Mouse (Mus musculus) erythroblast, embryonic 14.5 days (primary cell): ENCODE results near the gene Cript. TPM values are rescaled to one million over a fixed set of nuclear protein-coding genes. Genes with fewer than 3 reads are reported as not detected.

Source experiments
- H3K27me3 ChIP-seq: 2 replicates; pipeline ENCODE4 v1.6.1; 2012; ENCODE audit warnings: inconsistent platforms; ENCODE audit not compliant: control insufficient read depth
- H3K36me3 ChIP-seq: 2 replicates; pipeline ENCODE4 v1.6.1; 2012; ENCODE audit warnings: mild to moderate bottlenecking, inconsistent platforms; ENCODE audit not compliant: control insufficient read depth
- H3K4me1 ChIP-seq: 2 replicates; pipeline ENCODE4 v1.6.1; 2012; ENCODE audit warnings: inconsistent platforms; ENCODE audit not compliant: control insufficient read depth
- H3K4me3 ChIP-seq: replicated peaks from 2 replicates; pipeline ENCODE3; 2012; ENCODE audit warnings: moderate library complexity, mild to moderate bottlenecking, inconsistent platforms
- H3K9me3 ChIP-seq: 2 replicates; pipeline ENCODE4 v1.6.1; 2012; ENCODE audit warnings: low read length, inconsistent platforms, mixed read lengths; ENCODE audit not compliant: control insufficient read depth
- GATA1 ChIP-seq: IDR thresholded peaks from 2 replicates; pipeline ENCODE4 v1.6.1; 2012; ENCODE audit warnings: low read length, inconsistent platforms, mixed read lengths
- TAL1 ChIP-seq: IDR thresholded peaks from 3 replicates; pipeline ENCODE4 v1.6.1; 2012; ENCODE audit warnings: low read length, inconsistent platforms, mixed read lengths
- polyA plus RNA-seq: library from polyadenylated mRNA; stranded (reverse); fragments of >175 nt; gene quantifications from 2 replicates; pipeline ENCODE4 v1.2.3, GENCODE M21; 2012

The Cript gene
- polyA plus RNA-seq, 1 experiment: 1.1 TPM

DNA sequence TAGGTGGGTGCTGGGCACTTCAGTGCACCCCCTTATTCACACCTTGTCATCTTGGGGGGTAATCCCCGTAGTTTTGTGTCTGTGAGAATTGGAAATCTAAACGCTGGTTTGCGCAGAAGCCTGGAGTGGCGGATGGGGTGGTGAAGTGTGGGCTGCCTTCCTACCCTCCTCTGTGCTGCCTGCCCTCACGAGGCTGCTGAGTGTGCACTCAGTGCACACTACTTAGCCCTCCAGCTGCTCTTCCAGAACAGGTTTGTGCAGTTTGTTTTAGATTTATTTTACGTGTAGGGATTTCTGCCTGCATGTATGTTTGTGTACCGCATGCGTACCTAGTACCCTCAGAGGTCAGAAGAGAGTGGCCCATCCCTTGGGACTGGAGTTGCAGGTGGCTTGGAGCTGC, 34.0 kb upstream of the Cript start:
- TF ChIP-seq TAL1: no peak
- no peak for TF ChIP-seq GATA1
- Histone ChIP-seq H3K27me3 (no peaks in the 10 kb centered on the region), H3K9me3 (no peaks in the 10 kb centered on the region), H3K4me3 (no peak overlapping the region), H3K4me1 (no peaks in the 10 kb centered on the region), H3K36me3 (no peaks in the 10 kb centered on the region)

GRCm38 (mm10) chr17:86997323-86997722, 28.0 kb upstream of the Cript start:
- no peak for TF ChIP-seq GATA1
- no peak for TF ChIP-seq TAL1
- Histone ChIP-seq H3K9me3 (no peaks in the 10 kb centered on the region), H3K4me1 (no peaks in the 10 kb centered on the region), H3K4me3 (no peak overlapping the region), H3K36me3 (peaks cover 2% of the 10 kb centered on the region; the same call in 1 of the 2 replicates), H3K27me3 (no peaks in the 10 kb centered on the region)

DNA sequence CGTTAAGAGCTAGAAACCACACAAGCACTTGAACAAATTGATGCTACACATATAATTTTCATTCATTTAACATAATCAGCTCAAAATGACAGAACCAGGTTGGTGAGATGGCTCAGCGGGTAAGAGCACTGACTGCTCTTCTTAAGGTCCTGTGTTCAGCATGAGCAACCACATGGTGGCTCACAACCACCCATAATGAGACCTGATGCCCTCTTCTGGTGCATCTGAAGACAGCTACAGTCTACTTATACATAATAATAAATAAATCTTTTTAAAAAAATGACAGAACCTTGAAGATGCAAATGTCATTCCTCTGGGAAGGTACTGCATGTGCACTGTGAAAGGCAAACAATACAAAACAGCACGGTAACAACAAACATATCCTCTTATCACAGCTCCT, 16.4 kb upstream of the Cript start:
- no peaks in the 10 kb centered on the region for H3K9me3 ChIP-seq
- H3K4me3 ChIP-seq: no peak overlapping the region
- H3K36me3 ChIP-seq: peaks cover 2% of the 10 kb centered on the region
- no peaks in the 10 kb centered on the region for H3K27me3 ChIP-seq
- TF ChIP-seq TAL1 (no peak), GATA1 (no peak)
- no peaks in the 10 kb centered on the region for H3K4me1 ChIP-seq

- Histone ChIP-seq H3K36me3 (peaks cover 2% of the 10 kb centered on the region), H3K27me3 (no peaks in the 10 kb centered on the region), H3K4me3 (no peak overlapping the region), H3K9me3 (no peaks in the 10 kb centered on the region), H3K4me1 (no peaks in the 10 kb centered on the region)
- TF ChIP-seq GATA1: no peak
- TF ChIP-seq TAL1: no peak
These were observed 13.9 kb upstream of the Cript start for GRCm38 (mm10) chr17:87011301-87012019.

GRCm38 (mm10) chr17:87019692-87020091, 5.7 kb upstream of the Cript start:
- Histone ChIP-seq H3K36me3 (peaks cover 9% of the 10 kb centered on the region), H3K4me1 (peaks cover 9% of the 10 kb centered on the region), H3K4me3 (no peak overlapping the region), H3K27me3 (peaks cover 2% of the 10 kb centered on the region; the same call in 1 of the 2 replicates), H3K9me3 (no peaks in the 10 kb centered on the region)
- TF ChIP-seq GATA1 (no peak), TAL1 (no peak)

GRCm38 (mm10) chr17:87024491-87025242, 683 bp upstream of the Cript start:
- peaks cover 14% of the 10 kb centered on the region for H3K36me3 ChIP-seq
- peaks cover 4% of the 10 kb centered on the region; the same call in 1 of the 2 replicates for H3K27me3 ChIP-seq
- no peak for TF ChIP-seq GATA1
- TF ChIP-seq TAL1: no peak
- peak overlapping the region; percentile 74 for H3K4me3 ChIP-seq
- H3K9me3 ChIP-seq: no peaks in the 10 kb centered on the region
- H3K4me1 ChIP-seq: peaks cover 23% of the 10 kb centered on the region

DNA sequence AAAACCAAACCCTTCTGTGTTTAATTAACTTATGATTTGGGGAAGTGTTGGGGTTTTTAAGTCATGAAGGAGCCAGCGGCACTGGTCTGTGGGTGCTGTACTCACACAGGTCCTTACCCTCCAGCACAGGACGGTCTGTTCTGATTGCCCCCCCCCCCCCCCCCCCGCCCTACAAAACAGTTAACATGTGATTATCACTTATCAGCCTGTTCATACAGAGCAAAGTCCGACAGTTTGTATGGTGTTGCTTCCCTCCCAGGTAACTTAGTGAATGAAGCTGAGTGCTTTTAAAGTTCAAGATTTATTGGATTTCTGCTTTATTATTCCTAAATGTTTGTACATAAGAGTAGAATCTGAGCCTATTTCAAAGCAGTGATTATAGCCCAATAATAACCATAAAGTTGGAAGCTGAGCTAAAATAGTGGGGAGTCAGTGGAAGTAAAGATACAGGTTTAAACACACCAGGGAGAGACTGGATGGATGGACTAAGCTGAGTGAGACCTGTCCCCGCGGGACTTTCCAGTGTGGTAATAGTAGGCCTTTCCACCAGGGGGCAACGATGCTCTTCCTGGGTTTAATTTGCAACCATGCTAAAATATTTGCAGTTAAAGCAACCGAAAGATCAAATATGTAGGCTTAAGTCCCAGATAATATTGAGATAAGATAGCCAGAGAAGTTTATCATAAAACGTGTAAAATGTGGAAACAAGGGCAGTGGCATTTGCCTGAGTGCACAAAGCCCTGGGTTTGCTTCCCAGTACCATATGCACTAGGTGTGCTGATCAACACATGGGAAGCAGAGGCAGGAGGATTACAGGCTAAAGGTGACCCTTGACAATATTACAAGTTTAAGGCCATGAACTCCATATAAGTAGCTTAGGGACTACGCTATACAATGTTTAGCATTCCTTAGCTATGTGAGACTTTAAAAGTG, 11.1 kb downstream of the Cript start:
- H3K4me3 ChIP-seq: no peak overlapping the region
- H3K4me1 ChIP-seq: no peaks in the 10 kb centered on the region
- H3K27me3 ChIP-seq: no peaks in the 10 kb centered on the region
- H3K36me3 ChIP-seq: peaks cover 52% of the 10 kb centered on the region
- no peaks in the 10 kb centered on the region for H3K9me3 ChIP-seq
- no peak for TF ChIP-seq GATA1
- TF ChIP-seq TAL1: no peak

DNA sequence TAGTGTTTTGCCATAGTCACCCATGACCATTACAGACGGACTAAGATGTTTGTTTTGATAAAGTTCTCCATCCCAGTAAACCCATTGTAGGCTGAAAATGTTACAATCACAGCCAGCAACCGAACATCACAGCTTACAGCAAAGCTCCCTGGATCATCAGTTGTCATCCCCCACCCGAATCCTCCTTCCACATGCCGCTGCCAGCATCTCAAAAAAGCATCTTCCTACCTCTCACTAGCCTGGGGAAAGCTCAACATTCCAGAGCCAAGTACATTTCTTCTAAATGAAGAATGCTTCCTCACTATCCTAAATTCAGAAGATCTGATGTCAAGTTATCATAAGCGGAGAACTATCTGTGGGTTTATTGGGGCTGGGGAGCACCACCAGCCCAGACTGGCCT, 13.1 kb downstream of the Cript start:
- no peak overlapping the region for H3K4me3 ChIP-seq
- TF ChIP-seq TAL1 (no peak), GATA1 (no peak)
- no peaks in the 10 kb centered on the region for H3K27me3 ChIP-seq
- no peaks in the 10 kb centered on the region for H3K4me1 ChIP-seq
- H3K9me3 ChIP-seq: no peaks in the 10 kb centered on the region
- H3K36me3 ChIP-seq: peaks cover 35% of the 10 kb centered on the region

GRCm38 (mm10) chr17:87041739-87042138, 16.4 kb downstream of the Cript start:
- no peaks in the 10 kb centered on the region for H3K4me1 ChIP-seq
- H3K36me3 ChIP-seq: peaks cover 14% of the 10 kb centered on the region
- no peaks in the 10 kb centered on the region for H3K9me3 ChIP-seq
- no peaks in the 10 kb centered on the region for H3K27me3 ChIP-seq
- TF ChIP-seq TAL1 (no peak), GATA1 (no peak)
- no peak overlapping the region for H3K4me3 ChIP-seq
